Mouse (Mus musculus) urinary bladder, postnatal 10 days (tissue): ENCODE results near the gene Gsg1l2.

ENCODE experiments used
- DNase-seq: peaks from one replicate; pipeline ENCODE4 v3.0.0; 2022; ENCODE audit warnings: low spot score

Gene Gsg1l2

DNA sequence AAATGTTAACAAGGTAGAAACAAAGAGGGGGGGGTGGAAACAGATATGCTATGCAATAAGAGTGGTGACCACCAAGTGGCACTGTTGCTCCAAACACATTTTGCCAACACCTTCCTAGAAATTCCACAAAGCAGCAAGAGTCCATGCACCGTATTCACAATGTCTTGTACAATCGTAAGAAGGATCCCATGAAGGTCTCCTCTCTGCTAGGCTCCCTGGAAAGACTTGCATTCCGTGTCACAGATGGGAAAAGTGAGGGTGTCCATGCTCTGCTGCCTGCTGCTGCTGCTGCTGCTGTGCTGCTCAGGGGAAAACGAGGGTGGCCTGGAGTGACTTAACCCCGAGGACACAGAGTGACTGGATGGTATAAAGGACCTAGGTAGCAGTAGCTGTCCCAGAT is 45.2 kb downstream of the Gsg1l2 start:
- no peak for DNase-seq

DNA sequence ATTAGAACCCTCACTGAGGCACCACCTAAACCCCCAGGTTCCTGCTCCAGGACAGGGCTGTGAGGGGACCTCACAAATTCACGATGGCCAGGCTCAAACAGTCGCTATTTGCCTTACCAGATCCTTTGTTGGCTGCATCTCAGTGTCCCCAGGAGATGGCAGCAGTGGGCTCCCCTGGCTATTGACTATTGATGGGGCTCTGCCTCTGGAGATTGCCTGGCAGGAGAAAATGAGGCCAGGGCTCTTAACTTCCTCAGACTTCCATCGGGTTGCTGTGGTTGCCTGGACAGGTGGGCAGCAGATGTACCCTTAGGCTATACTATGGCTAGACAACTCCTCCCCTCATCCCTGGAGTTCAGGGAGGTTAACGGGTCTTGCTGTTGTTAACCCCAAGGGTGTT is 45.8 kb downstream of the Gsg1l2 start:
- no peak for DNase-seq

DNA sequence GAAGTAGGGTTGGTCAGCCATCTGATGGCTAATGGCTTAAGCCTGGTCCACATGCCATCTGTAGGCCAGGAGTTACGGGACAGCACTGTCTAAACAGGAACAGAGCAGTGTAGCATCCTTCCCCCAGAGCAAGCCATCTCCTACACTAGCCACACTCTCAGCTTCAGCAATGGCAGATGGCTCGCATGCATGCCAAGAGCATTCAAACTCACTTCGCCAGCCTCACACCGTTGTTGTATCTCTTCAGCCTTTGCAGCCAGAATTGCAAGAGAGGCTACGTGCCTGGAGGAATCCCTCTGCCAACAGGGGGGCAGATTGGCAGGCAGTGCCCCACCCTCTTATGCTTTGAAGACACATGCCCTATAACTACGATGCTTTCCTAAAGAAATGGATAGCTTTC is 47.2 kb downstream of the Gsg1l2 start:
- no peak for DNase-seq

GRCm38 (mm10) chr11:67828360-67829059 is 54.1 kb downstream of the Gsg1l2 start:
- no peak for DNase-seq

DNA sequence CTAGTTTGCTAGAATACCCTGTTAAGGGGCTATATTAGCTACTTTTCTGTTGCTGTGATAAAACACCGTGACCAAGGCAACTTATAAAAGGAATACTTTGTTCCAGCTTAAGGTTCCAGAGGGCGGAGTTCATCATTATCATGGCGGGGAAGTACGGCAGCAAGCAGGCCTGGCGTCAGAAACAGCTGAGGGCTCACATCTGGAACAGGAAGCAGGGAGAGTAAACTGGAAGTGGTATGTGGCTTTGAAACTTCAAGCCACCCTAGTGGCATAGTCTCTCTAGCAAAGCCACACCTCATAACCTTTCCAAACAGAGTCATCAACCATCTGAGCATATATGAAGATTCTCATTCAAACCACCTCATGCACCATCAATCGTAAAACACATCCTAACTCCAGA is 55.1 kb downstream of the Gsg1l2 start:
- no peak for DNase-seq

DNA sequence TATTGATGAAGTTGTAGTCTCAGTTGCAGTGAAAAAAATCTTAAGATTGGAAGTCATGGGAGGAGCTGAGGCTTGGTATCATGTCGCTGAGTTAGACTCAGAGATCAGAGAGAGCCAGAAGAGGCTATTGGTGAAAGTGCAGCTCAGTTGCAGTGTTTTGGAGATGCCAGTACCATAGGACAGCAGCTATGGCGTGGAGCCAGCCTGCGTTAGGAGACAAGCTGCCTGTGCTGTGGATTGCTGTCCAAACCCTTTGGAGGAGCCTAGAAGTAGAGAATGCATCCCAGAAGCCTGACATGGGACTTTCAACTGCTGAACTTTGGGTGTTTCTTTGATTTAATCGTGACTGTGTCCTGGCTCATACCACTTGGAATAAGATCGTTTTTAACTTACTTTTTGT is 57.4 kb downstream of the Gsg1l2 start:
- DNase-seq = no peak

DNA sequence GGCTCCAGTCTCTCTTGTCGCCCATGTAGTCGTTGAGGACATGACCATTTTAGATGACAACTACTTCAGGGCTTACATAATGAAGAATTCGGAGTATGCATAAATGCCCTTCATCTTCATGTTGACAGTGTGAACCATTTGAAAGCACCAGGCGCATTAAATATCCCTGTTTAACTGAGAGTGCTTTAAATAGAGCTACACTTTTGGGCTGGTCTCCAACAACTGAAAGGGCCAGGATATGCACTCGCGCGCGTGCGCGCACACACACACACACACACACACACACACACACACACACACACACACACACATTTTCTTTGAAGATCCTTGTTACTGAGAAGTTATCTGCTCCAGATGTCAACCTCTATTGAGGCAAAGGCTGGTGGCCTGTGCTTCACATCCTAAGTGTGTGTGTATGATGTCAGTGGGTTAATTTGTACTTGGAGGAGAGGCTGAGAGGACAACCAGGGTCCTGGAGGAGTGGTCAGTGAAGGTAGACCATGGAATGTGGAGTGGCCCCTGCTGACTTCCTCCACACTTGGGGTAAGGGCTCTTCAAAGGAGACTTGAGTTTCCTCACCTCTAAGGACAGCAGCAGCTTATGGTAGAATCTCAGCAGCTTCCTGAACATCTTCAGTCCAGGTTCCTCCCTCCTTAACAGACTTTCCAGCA is 61.1 kb downstream of the Gsg1l2 start:
- no peak for DNase-seq
